In genomic region chr2:32875675-32876489, GRCm38 (mm10) we compare ENCODE assay signal across 8 mouse cellular contexts. TPM values are rescaled to one million over a fixed set of nuclear protein-coding genes. Genes with fewer than 3 reads are reported as not detected.
DNase-seq lines count a peak whose midpoint lies in the region; ATAC-seq lines count a peak whose summit lies in the region.

Fam129b (plus strand) TSS chr2:32876114.

- H3K36me3 ChIP-seq in intestine, embryonic 14.5 days (ENCODE audit: control insufficient read depth, insufficient read depth, low read length): no peaks in the 10 kb centered on the region; the same call in 1 of the 2 replicates

- H3K27ac ChIP-seq in intestine, embryonic 14.5 days (ENCODE audit: low read depth): peak within 1 kb of the TSS; percentile 80

- peak; percentile 92 for ATAC-seq in intestine, embryonic 14.5 days (replicated peaks; ENCODE audit: low FRiP score, low TSS enrichment, low read depth)
- peak; percentile 72 for ATAC-seq in megakaryocyte-erythroid progenitor cell, adult 5-6 weeks (replicated peaks; ENCODE audit: low FRiP score, low TSS enrichment, poor library complexity, severe bottlenecking)

- H3K4me2 ChIP-seq in intestine, embryonic 14.5 days (ENCODE audit: low read length): peak within 1 kb of the TSS; percentile 69

- intact Hi-C loops in left cerebral cortex, postnatal 25 days (cut with DNase I): loop anchor here (2.0 kb wide), 1 partner anchor 33 kb away; no protein-coding TSS in a partner anchor

- H3K9me3 ChIP-seq in intestine, embryonic 14.5 days (ENCODE audit: control insufficient read depth, low read length): no peaks in the 10 kb centered on the region

- H3K9ac ChIP-seq in intestine, embryonic 14.5 days (ENCODE audit: low read length): peak within 1 kb of the TSS; percentile 86

- peak within 1 kb of the TSS; percentile 76 for H3K4me3 ChIP-seq in intestine, embryonic 14.5 days (ENCODE audit: low read depth, low read length)

- peak; percentile 92 for DNase-seq in adrenal gland, postnatal 14 days
- peak; percentile 82 for DNase-seq in embryo, embryonic 11.5 days (ENCODE audit: low read depth, low spot score)
- DNase-seq in gastrocnemius, postnatal 4 days (ENCODE audit: low spot score in 2 of 2): peak; percentile 82 to 89
- peak; percentile 95 for DNase-seq in intestine, embryonic 14.5 days (ENCODE audit: low spot score)
- peak; percentile 66 to 73 for DNase-seq in left cerebral cortex, postnatal 25 days (ENCODE audit: low spot score in 2 of 2)
- peak; percentile 77 for DNase-seq in right cerebral cortex, postnatal 25 days
- DNase-seq in urinary bladder, postnatal 4 days (ENCODE audit: low spot score in 2 of 2): peak; percentile 88 to 89

- H3K4me1 ChIP-seq in intestine, embryonic 14.5 days (replicated peaks; ENCODE audit: control insufficient read depth, insufficient read depth, low read length): peaks cover 47% of the 10 kb centered on the region

- 0% methylated on average over 56 of the region's 68 CpGs for WGBS in intestine, embryonic 14.5 days

- H3K27me3 ChIP-seq in intestine, embryonic 14.5 days (replicated peaks; ENCODE audit: control insufficient read depth, insufficient read depth, low read length): no peaks in the 10 kb centered on the region

RNA-seq across cellular contexts. Expression of gene Fam129b, which starts in this region (rescaled TPM):
- 22.0 and 23.1 TPM in 2 replicates for total RNA-seq in adrenal gland, postnatal 14 days (2021)
- total RNA-seq in gastrocnemius, postnatal 4 days (2021): 10 to 100 TPM; 26.8 to 27.5 TPM
- 22.3 and 25.2 TPM in 2 replicates for polyA plus RNA-seq in intestine, embryonic 14.5 days (2014; fragmentation: Nextera tagmentation; extraction: Ambion mirVana)
- total RNA-seq in left cerebral cortex, postnatal 25 days (2021): 10 to 100 TPM; 20.8 to 24.6 TPM
- total RNA-seq in megakaryocyte-erythroid progenitor cell, adult 5-6 weeks (2014; fragmentation: Nextera tagmentation): 9.0 and 16.3 TPM in 2 replicates
- 13.8 TPM in 2 replicates for total RNA-seq in megakaryocyte-erythroid progenitor cell, adult 5-6 weeks (2017)

Comparison
In these comparisons a context has a peak if more than half of its experiments do, and no peak if none do; other contexts are left out.
1. Peak in every context shown above with its lines: DNase-seq, ATAC-seq, H3K4me3 ChIP-seq and H3K27ac ChIP-seq.